Mouse (Mus musculus): ENCODE data around the gene Adad2. TPM values are rescaled to one million over a fixed set of nuclear protein-coding genes. Genes with fewer than 3 reads are reported as not detected.

The Adad2 gene
- total RNA-seq, 2 experiments from 2014 or later, result not detected

GRCm38 (mm10) chr8:119615096-119615495, 2.5 kb downstream of the Adad2 start:
- ATAC-seq (replicated peaks; ENCODE audit: poor library complexity, severe bottlenecking), result no peak

GRCm38 (mm10) chr8:119616358-119616757, 3.8 kb downstream of the Adad2 start:
- no peak for ATAC-seq (replicated peaks; ENCODE audit: poor library complexity, severe bottlenecking)

- ATAC-seq (replicated peaks; ENCODE audit: poor library complexity, severe bottlenecking), result no peak
These were observed 4.3 kb downstream of the Adad2 start for GRCm38 (mm10) chr8:119616811-119617210.

- no peak for ATAC-seq (replicated peaks; ENCODE audit: poor library complexity, severe bottlenecking)
These were observed 5.0 kb downstream of the Adad2 start for GRCm38 (mm10) chr8:119617586-119617985.

GRCm38 (mm10) chr8:119618887-119619286, 6.3 kb downstream of the Adad2 start:
- ATAC-seq (replicated peaks; ENCODE audit: poor library complexity, severe bottlenecking), result no peak

- no peak for ATAC-seq (replicated peaks; ENCODE audit: poor library complexity, severe bottlenecking)
These were observed 7.7 kb downstream of the Adad2 start for GRCm38 (mm10) chr8:119620116-119620840.

- ATAC-seq (replicated peaks; ENCODE audit: poor library complexity, severe bottlenecking), result no peak
These were observed 8.4 kb downstream of the Adad2 start for GRCm38 (mm10) chr8:119620848-119621465.

GRCm38 (mm10) chr8:119622555-119622954, 10.0 kb downstream of the Adad2 start:
- ATAC-seq (replicated peaks; ENCODE audit: poor library complexity, severe bottlenecking), result peak; percentile 66

- no peak for ATAC-seq (replicated peaks; ENCODE audit: poor library complexity, severe bottlenecking)
These were observed 10.5 kb downstream of the Adad2 start for GRCm38 (mm10) chr8:119623061-119623460.

- 0 out of 2 replicates have a peak, but pooled peaks have one; percentile 5 for ATAC-seq (replicated peaks; ENCODE audit: poor library complexity, severe bottlenecking)
These were observed 11.2 kb downstream of the Adad2 start for GRCm38 (mm10) chr8:119623744-119624143.

- ATAC-seq (replicated peaks; ENCODE audit: poor library complexity, severe bottlenecking), result no peak
These were observed 12.4 kb downstream of the Adad2 start for GRCm38 (mm10) chr8:119624916-119625315.

- ATAC-seq (replicated peaks; ENCODE audit: poor library complexity, severe bottlenecking), result no peak
These were observed 13.2 kb downstream of the Adad2 start for GRCm38 (mm10) chr8:119625788-119626187.

GRCm38 (mm10) chr8:119627199-119627598, 14.7 kb downstream of the Adad2 start:
- ATAC-seq (replicated peaks; ENCODE audit: poor library complexity, severe bottlenecking), result no peak

GRCm38 (mm10) chr8:119627613-119628359, 15.2 kb downstream of the Adad2 start:
- no peak for ATAC-seq (replicated peaks; ENCODE audit: poor library complexity, severe bottlenecking)

- no peak for ATAC-seq (replicated peaks; ENCODE audit: poor library complexity, severe bottlenecking)
These were observed 18.3 kb downstream of the Adad2 start for GRCm38 (mm10) chr8:119630841-119631240.

GRCm38 (mm10) chr8:119632246-119632645, 19.7 kb downstream of the Adad2 start:
- ATAC-seq (replicated peaks; ENCODE audit: poor library complexity, severe bottlenecking), result no peak

- no peak for ATAC-seq (replicated peaks; ENCODE audit: poor library complexity, severe bottlenecking)
These were observed 20.4 kb downstream of the Adad2 start for GRCm38 (mm10) chr8:119632909-119633308.

GRCm38 (mm10) chr8:119634616-119635336, 22.2 kb downstream of the Adad2 start:
- ATAC-seq (replicated peaks; ENCODE audit: poor library complexity, severe bottlenecking), result peak; percentile 36; the same call in 1 of the 2 replicates

- peak; percentile 33; the same call in 1 of the 2 replicates for ATAC-seq (replicated peaks; ENCODE audit: poor library complexity, severe bottlenecking)
These were observed 22.8 kb downstream of the Adad2 start, which contains the start of gene Kcng4 for GRCm38 (mm10) chr8:119635378-119635777. Kcng4 (minus strand) TSS chr8:119635680.

GRCm38 (mm10) chr8:119635958-119636357, 23.4 kb downstream of the Adad2 start:
- 0 out of 2 replicates have a peak, but pooled peaks have one; percentile 4 for ATAC-seq (replicated peaks; ENCODE audit: poor library complexity, severe bottlenecking)
